In genomic region chr13:33002950-33003349, GRCm38 (mm10) we compare ENCODE assay signal across 8 mouse cellular contexts. TPM values are rescaled to one million over a fixed set of nuclear protein-coding genes. Genes with fewer than 3 reads are reported as not detected.
DNase-seq lines count a peak whose midpoint lies in the region; ATAC-seq and TF ChIP-seq lines count a peak whose summit lies in the region.

Serpinb9 (plus strand) TSS chr13:33003250.

- no peak for DNase-seq in gastrocnemius, adult 2 months
- DNase-seq in gastrocnemius, postnatal 36 days, result no peak
- DNase-seq in thymus, postnatal 14 days, result peak; percentile 9
- no peak for DNase-seq in thymus, postnatal 36 days
- DNase-seq in B cell, adult 2 months, result no peak
- DNase-seq in left cerebral cortex, adult 11 months (ENCODE audit: low spot score), result no peak

- H3K4me2 ChIP-seq in limb, embryonic 15.5 days, result peak within 1 kb of the TSS; percentile 52

- no peak for ATAC-seq in limb, embryonic 15.5 days (ENCODE audit: insufficient number of reproducible peaks, low FRiP score, low TSS enrichment, low read depth)
- ATAC-seq in megakaryocyte progenitor cell, adult 5-6 weeks (replicated peaks; ENCODE audit: poor library complexity), result no peak

- H3K9ac ChIP-seq in limb, embryonic 15.5 days, result no peak within 1 kb of the TSS

- intact Hi-C loops in gastrocnemius, adult 2 months (cut with DNase I), result loop anchor here (5.0 kb wide), 2 partner anchors 74 to 101 kb away; partner anchors contain the start of gene Serpinb1b
- intact Hi-C loops in gastrocnemius, postnatal 36 days (cut with DNase I), result no loop called here

- no peak for TF ChIP-seq CTCF in gastrocnemius, adult 2 months (IDR thresholded peaks at IDR 0.05)

- H3K4me1 ChIP-seq in limb, embryonic 15.5 days, result peaks cover 12% of the 10 kb centered on the region

- peak within 1 kb of the TSS; percentile 89 for H3K27ac ChIP-seq in gastrocnemius, adult 2 months
- peak within 1 kb of the TSS; percentile 60 for H3K27ac ChIP-seq in limb, embryonic 15.5 days

- H3K36me3 ChIP-seq in limb, embryonic 15.5 days, result no peaks in the 10 kb centered on the region

- WGBS in limb, embryonic 15.5 days, result 88% methylated on average over 3 of the region's 3 CpGs

- no peaks in the 10 kb centered on the region for H3K27me3 ChIP-seq in limb, embryonic 15.5 days

- H3K4me3 ChIP-seq in gastrocnemius, adult 2 months, result peak within 1 kb of the TSS; percentile 75
- H3K4me3 ChIP-seq in limb, embryonic 15.5 days, result peak within 1 kb of the TSS; percentile 38

- no peaks in the 10 kb centered on the region for H3K9me3 ChIP-seq in limb, embryonic 15.5 days

RNA-seq across cellular contexts. Expression of gene Serpinb9, which starts in this region (rescaled TPM):
- total RNA-seq in gastrocnemius, adult 2 months (2021), result 1 to 10 TPM; 1.5 to 2.3 TPM
- total RNA-seq in gastrocnemius, postnatal 36 days (2021), result 1 to 10 TPM; 1.5 to 1.7 TPM
- polyA plus RNA-seq in limb, embryonic 15.5 days (2015; fragmentation: Nextera tagmentation; extraction: Ambion mirVana), result 3.9 and 4.5 TPM in 2 replicates
- 3.9 and 4.0 TPM in 2 replicates for total RNA-seq in megakaryocyte progenitor cell, adult 5-6 weeks (2015)
- 2.0 and 3.0 TPM in 2 replicates for total RNA-seq in megakaryocyte progenitor cell, adult 5-6 weeks (2017)
